Mouse (Mus musculus): Measurements from ENCODE around the gene Cs.
A peak's percentile ranks its signal among the peaks of the same experiment; 100 is the strongest.

Gene Cs

DNA sequence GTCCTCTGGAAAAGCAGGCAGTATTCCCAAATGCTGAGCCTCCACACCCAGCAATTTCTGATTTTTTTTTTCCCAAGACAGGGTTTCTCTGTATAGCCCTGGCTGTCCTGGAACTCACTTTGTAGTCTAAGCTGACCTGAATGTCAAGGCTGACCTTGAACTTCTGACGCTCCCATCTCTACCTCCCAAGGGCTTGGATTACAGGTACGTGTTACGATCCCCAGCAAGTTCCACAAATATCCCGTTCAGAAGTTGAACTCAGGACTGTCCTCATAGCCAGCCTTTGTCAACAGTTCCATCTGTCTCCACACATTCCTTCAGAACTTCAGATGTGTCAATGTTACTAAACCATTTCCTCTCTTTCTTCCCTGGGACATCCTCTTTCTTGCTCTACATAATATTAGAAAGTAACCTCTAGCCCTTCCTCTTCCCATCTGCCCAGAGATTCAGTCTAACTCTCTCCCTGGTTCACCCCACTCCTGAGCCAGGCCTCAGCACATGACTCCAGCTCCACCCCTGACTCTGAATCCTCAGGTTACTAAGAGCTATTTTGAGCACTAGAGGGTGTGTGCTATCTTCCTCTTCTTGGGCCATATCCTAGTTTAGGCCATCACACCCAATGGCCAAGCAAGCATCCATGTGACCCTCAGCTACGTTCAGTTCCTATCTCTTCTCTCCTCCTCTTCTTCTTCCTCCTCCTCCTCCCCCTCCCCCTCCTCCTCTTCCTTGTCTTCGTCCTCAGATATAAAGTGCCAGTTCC, 35.6 kb downstream of the Cs start:
- DNase-seq (ENCODE audit: low read depth, low spot score): no peak

- DNase-seq (ENCODE audit: low read depth, low spot score): peak; percentile 82
Observed at GRCm38 (mm10) chr10:128374393-128374792, 36.9 kb downstream of the Cs start.

GRCm38 (mm10) chr10:128376099-128376454, 38.5 kb downstream of the Cs start:
- no peak for DNase-seq (ENCODE audit: low read depth, low spot score)

- DNase-seq (ENCODE audit: low read depth, low spot score): peak; percentile 83
Observed at GRCm38 (mm10) chr10:128376455-128377211, 39.1 kb downstream of the Cs start, which contains the start of gene Ankrd52. Gene Ankrd52, plus strand, starts transcription at chr10:128377115.

DNA sequence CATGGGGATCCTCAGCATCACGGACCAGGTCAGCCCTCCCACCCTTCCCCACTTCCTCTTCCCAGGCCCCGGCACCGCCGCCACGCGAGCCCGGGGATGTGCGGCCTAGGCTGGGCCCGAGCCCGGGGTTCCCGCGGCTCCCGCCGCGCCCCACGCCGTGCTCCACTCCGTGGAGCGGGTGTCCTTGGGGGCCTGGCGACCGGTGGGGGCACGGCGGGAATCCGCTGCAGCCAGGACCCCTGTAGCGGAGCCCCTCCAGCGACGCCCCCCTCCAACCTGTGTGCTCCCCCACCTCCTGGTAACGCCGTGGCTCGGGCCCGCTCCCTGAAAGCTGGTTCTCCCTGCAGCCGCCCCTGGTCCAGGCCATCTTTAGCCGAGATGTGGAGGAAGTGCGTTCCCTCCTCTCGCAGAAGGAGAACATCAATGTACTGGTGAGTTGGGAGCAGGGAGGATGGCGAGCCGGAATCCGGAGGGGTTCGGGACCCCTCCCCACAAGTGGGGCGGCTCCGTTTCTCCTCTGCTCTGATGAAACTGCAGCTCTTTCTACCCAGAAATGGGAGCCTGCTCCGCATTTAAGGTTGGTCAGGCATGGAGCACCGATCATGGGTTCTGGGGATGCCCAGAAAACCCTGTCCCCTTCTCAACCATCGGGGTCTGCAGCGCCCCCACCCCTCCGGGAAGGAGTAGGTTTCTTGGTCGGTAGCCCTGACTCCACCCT, 39.8 kb downstream of the Cs start:
- peak; percentile 51 for DNase-seq (ENCODE audit: low read depth, low spot score)

DNA sequence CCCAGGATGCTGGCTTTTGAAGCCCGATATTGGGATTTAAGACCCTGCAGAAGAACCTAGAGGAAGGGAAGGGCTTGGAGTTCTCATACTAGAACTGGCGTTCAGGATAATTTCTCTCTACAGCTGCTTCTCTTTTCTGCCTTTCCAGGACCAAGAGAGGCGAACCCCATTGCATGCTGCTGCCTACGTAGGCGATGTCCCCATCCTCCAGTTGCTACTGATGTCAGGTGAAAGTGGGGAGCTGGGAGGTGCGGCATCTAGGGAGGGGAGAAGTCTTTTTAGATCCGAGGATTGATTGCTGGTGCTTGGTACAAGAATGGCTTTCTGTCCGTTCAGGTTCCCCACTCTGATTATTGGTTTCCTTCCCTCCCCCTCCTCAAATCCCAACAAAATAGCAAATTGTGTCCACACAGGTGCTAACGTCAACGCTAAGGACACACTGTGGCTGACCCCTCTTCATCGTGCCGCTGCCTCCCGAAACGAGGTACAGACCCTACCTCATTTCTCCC, 40.5 kb downstream of the Cs start:
- no peak for DNase-seq (ENCODE audit: low read depth, low spot score)

GRCm38 (mm10) chr10:128378462-128378861, 40.9 kb downstream of the Cs start:
- DNase-seq (ENCODE audit: low read depth, low spot score): no peak

- DNase-seq (ENCODE audit: low read depth, low spot score): no peak
Observed at GRCm38 (mm10) chr10:128379260-128379659, 41.7 kb downstream of the Cs start.

GRCm38 (mm10) chr10:128380565-128380964, 43.0 kb downstream of the Cs start:
- peak; percentile 40 for DNase-seq (ENCODE audit: low read depth, low spot score)

- DNase-seq (ENCODE audit: low read depth, low spot score): no peak
Observed at GRCm38 (mm10) chr10:128382482-128382881, 44.9 kb downstream of the Cs start.

DNA sequence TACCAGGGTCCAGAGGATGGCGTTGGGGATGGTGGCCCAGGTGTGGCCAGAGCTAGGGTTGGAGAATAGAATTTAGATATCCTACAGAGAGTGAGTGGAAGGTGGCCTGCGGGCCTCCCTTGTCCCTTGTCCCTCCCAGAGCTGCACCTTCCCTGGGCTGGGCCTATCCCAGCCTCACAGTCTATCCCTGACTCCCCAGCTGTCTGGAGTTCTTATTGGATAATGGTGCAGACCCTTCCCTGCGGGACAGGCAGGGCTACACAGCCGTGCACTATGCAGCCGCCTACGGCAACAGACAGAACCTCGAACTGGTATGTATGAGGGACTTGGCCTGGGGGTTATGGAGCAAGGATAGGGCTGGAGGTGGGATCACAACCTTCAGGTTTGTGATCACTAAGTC, 48.4 kb downstream of the Cs start:
- no peak for DNase-seq (ENCODE audit: low read depth, low spot score)

DNA sequence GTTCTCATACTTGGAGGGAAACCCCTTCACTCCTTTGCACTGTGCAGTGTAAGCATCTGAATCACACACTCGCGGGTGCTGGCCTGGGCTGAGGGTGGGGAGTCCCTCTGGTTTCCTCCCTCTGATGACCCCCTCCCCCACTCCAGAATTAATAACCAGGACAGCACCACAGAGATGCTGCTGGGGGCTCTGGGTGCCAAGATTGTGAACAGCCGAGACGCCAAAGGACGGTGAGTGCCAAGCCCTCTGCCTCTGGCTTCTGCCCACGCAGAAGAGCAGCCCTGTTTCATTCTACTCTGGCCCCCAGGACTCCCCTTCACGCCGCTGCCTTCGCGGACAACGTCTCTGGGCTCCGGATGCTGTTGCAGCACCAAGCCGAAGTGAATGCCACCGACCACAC, 51.4 kb downstream of the Cs start:
- no peak for DNase-seq (ENCODE audit: low read depth, low spot score)

GRCm38 (mm10) chr10:128389570-128389969, 52.0 kb downstream of the Cs start:
- DNase-seq (ENCODE audit: low read depth, low spot score): no peak

DNA sequence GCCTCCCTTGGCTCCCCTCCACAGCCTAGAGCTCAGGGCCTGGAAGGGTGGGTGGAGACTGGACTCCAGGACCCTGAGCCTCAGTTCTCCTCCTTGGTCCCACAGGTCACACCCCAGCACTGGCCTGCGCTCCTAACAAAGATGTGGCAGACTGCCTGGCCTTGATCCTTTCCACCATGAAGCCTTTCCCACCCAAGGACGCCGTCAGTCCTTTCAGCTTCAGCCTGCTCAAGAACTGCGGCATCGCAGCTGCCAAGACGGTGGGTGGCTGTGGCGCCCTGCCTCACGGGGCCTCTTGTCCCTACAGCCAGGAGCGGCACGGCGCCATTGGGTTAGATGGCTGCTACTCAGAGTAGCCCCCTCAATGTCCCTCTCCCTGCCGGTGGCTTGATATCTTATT, 52.8 kb downstream of the Cs start:
- DNase-seq (ENCODE audit: low read depth, low spot score): no peak

GRCm38 (mm10) chr10:128391850-128392249, 54.3 kb downstream of the Cs start:
- DNase-seq (ENCODE audit: low read depth, low spot score): no peak

- DNase-seq (ENCODE audit: low read depth, low spot score): no peak
Observed at GRCm38 (mm10) chr10:128396017-128396673, 58.6 kb downstream of the Cs start.

DNA sequence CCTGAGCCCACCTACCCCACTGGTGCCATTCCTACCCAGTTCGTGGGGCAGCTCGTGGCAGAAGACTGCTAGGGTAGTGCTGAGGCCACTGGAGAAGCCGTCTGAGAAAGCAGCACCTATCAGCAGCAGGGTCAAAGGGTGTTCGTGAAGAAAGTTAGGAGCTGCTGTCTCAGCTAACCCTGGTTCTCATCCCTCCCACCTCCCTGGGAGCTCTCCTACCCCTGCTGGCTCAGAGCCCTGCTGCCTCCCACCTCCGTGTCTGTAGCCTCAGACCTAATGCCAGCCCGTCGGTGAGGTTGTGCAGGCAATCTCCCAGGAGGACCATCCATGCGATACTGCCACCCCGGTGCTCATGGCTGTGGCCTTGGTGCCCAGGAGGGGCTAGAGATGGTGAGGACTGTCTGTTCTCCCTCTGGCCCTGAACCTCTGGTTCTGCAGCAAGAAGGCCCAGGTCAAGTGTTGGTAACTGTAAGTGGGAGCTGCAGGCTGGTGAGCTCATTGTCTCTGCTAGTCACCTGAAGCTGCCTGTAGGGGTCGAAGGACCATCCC, 59.3 kb downstream of the Cs start:
- DNase-seq (ENCODE audit: low read depth, low spot score): no peak

- DNase-seq (ENCODE audit: low read depth, low spot score): no peak
Observed at GRCm38 (mm10) chr10:128397466-128397865, 59.9 kb downstream of the Cs start.

GRCm38 (mm10) chr10:128400338-128400737, 62.8 kb downstream of the Cs start:
- DNase-seq (ENCODE audit: low read depth, low spot score): no peak

DNA sequence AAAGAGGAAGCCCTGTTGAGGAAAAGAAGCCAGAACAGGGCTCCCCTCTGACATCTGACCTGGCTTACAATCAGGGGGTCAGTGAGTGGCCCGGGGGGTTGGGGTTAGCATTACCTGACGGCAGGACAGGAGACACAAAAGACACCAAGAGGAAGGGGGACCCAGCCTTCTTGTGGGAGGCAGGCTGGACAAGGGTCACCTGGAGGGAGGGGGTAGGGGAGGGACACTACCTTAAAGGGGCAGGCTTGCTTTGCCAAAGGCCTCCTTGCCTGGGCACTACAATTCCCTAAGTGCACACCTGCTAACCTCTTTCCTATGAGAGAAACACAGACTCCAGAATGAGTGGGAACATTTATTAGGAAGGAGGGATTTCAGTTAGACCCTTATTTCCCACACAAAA, 63.5 kb downstream of the Cs start, which contains the start of gene Slc39a5:
TSS of gene Slc39a5 (minus strand) at position 174 of the 400 bp plus-strand sequence.
- DNase-seq (ENCODE audit: low read depth, low spot score): no peak

DNA sequence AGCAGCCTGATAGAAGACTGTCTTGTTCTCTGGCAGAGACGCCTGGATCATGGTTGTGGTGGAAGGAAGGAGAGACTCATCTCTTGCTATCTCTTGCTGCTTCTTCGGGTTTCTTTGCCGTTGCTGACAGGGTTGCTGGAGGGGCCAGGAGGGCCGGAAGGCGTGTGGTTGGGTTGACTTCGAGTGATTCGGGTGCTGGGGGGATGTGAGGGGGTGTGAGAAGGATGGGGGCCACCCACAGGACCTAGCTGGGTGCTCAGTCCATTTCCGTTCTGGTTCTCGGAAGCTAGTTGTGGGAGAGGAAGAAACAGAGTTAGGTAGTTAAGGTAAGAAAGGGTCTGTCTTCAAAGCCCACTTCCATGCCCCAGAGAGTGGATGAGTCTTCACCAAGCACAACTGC, 64.1 kb downstream of the Cs start:
- DNase-seq (ENCODE audit: low read depth, low spot score): no peak

All from A20 (cell line).